8 mouse cellular contexts compared by ENCODE assay signal in the genomic region with DNA sequence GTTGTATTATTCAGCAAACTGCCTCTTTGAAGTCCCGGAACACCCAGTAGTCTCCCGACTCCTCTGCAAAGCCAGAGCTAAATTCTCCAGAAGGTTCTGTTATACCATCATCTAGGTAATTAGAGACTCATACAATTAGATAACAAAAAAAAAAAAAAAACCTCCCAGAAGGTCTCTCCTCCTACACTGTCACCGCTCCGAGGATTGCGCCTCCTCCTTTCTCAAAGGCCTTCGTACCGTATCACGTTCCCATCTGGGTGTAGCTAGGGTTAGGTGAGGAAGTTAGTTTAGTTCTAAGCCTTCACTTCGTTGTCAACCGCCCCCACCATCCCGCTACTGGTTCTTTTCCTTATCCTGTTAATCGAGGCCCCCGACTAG. TPM values are rescaled to one million over a fixed set of nuclear protein-coding genes. Genes with fewer than 3 reads are reported as not detected.
DNase-seq lines count a peak whose midpoint lies in the region; ATAC-seq and TF ChIP-seq lines count a peak whose summit lies in the region.

No protein-coding gene starts in this region.

- TF ChIP-seq POLR2A in cortical plate, adult 2 months (IDR thresholded peaks at IDR 0.05; ENCODE audit: extremely low read depth, insufficient read depth, low read length) = no peak

- DNase-seq in kidney, adult 8-10 months = no peak
- no peak for DNase-seq in thymus, postnatal 36 days
- DNase-seq in cerebellum, postnatal 10 days = no peak
- no peak for DNase-seq in spleen, adult 12 weeks (ENCODE audit: low spot score)

- H3K36me3 ChIP-seq in kidney, embryonic 15.5 days = peaks cover 40% of the 10 kb centered on the region
- peaks cover 14% of the 10 kb centered on the region for H3K36me3 ChIP-seq in midbrain, embryonic 16.5 days (ENCODE audit: control insufficient read depth, insufficient read depth, low read length)

- H3K4me3 ChIP-seq in kidney, embryonic 15.5 days (replicated peaks) = peak overlapping the region; percentile 79
- H3K4me3 ChIP-seq in cortical plate, adult 2 months (ENCODE audit: insufficient read depth, low read length) = peak overlapping the region; percentile 86
- peak overlapping the region; percentile 86 for H3K4me3 ChIP-seq in midbrain, embryonic 16.5 days (ENCODE audit: low read depth, low read length)

- ATAC-seq in kidney, embryonic 15.5 days (replicated peaks; ENCODE audit: low FRiP score) = peak; percentile 70
- peak; percentile 59 for ATAC-seq in inflammation-experienced regulatory T-cells, adult 6 months
- ATAC-seq in midbrain, embryonic 16.5 days = peak; percentile 66

- peak overlapping the region; percentile 99 for H3K27ac ChIP-seq in kidney, embryonic 15.5 days
- H3K27ac ChIP-seq in cortical plate, adult 2 months (ENCODE audit: insufficient read depth, low read length) = no peak overlapping the region
- H3K27ac ChIP-seq in midbrain, embryonic 16.5 days (ENCODE audit: low read length) = peak overlapping the region; percentile 98

- no peaks in the 10 kb centered on the region for H3K9me3 ChIP-seq in kidney, embryonic 15.5 days (replicated peaks)
- H3K9me3 ChIP-seq in midbrain, embryonic 16.5 days (replicated peaks; ENCODE audit: control insufficient read depth, low read length, poor library complexity, severe bottlenecking) = no peaks in the 10 kb centered on the region

- H3K4me1 ChIP-seq in kidney, embryonic 15.5 days = peaks cover 16% of the 10 kb centered on the region
- H3K4me1 ChIP-seq in cortical plate, adult 2 months (ENCODE audit: control insufficient read depth, insufficient read depth, low read length) = peaks cover 2% of the 10 kb centered on the region; the same call in 1 of the 2 replicates
- peaks cover 16% of the 10 kb centered on the region for H3K4me1 ChIP-seq in midbrain, embryonic 16.5 days (ENCODE audit: control insufficient read depth, insufficient read depth, low read length)

- peak overlapping the region; percentile 68 for H3K4me2 ChIP-seq in kidney, embryonic 15.5 days
- peak overlapping the region; percentile 86 for H3K4me2 ChIP-seq in midbrain, embryonic 16.5 days (ENCODE audit: low read length)

- WGBS in kidney, embryonic 15.5 days = 5% methylated on average over 13 of the region's 13 CpGs
- WGBS in midbrain, embryonic 16.5 days = 7% methylated on average over 13 of the region's 13 CpGs

- H3K27me3 ChIP-seq in kidney, embryonic 15.5 days = no peaks in the 10 kb centered on the region
- H3K27me3 ChIP-seq in midbrain, embryonic 16.5 days (ENCODE audit: control insufficient read depth, insufficient read depth, low read depth, low read length) = no peaks in the 10 kb centered on the region

- peak overlapping the region; percentile 40 for H3K9ac ChIP-seq in kidney, embryonic 15.5 days
- peak overlapping the region; percentile 62 for H3K9ac ChIP-seq in midbrain, embryonic 16.5 days (ENCODE audit: low read depth, low read length)

- no peak for TF ChIP-seq CTCF in cortical plate, adult 2 months (IDR thresholded peaks at IDR 0.05; ENCODE audit: extremely low read depth, insufficient read depth, low read length)

RNA-seq across cellular contexts. Expression of a gene that starts 0.9 kb away (rescaled TPM):
- polyA plus RNA-seq in kidney, embryonic 15.5 days (2015; fragmentation: Nextera tagmentation; extraction: Ambion mirVana) = 55.2 and 57.1 TPM in 2 replicates
- polyA plus RNA-seq in cortical plate, adult 2 months (2012; rRNA removed) = 47.5 and 51.1 TPM in 2 replicates
- 10 to 100 TPM; 83.6 to 88.9 (median 84.8) TPM for polyA plus RNA-seq in inflammation-experienced regulatory T-cells, adult 6 months (2017; shearing (Covaris generic))
- 31.4 and 32.9 TPM in 2 replicates for polyA plus RNA-seq in midbrain, embryonic 16.5 days (2015; fragmentation: Nextera tagmentation; extraction: Ambion mirVana)

RNA-seq across cellular contexts. Expression of a gene that starts 10.5 kb away (rescaled TPM):
- 19.0 and 19.4 TPM in 2 replicates for polyA plus RNA-seq in kidney, embryonic 15.5 days (2015; fragmentation: Nextera tagmentation; extraction: Ambion mirVana)
- 33.7 and 35.8 TPM in 2 replicates for polyA plus RNA-seq in cortical plate, adult 2 months (2012; rRNA removed)
- 10 to 100 TPM in 2 of 3 experiments, 1 to 10 TPM in 1; 9.7 to 19.8 (median 17.5) TPM for polyA plus RNA-seq in inflammation-experienced regulatory T-cells, adult 6 months (2017; shearing (Covaris generic))
- polyA plus RNA-seq in midbrain, embryonic 16.5 days (2015; fragmentation: Nextera tagmentation; extraction: Ambion mirVana) = 17.5 and 22.5 TPM in 2 replicates

RNA-seq across cellular contexts. Expression of a gene that starts 35.4 kb away (rescaled TPM):
- polyA plus RNA-seq in kidney, embryonic 15.5 days (2015; fragmentation: Nextera tagmentation; extraction: Ambion mirVana) = 0.38 TPM in 1 of 2 replicates, not detected in the other
- polyA plus RNA-seq in cortical plate, adult 2 months (2012; rRNA removed) = 0.71 and 1.1 TPM in 2 replicates
- polyA plus RNA-seq in inflammation-experienced regulatory T-cells, adult 6 months (2017; shearing (Covaris generic)) = 1 to 10 TPM in 2 of 3 experiments, not detected in 1; 1.4 to 1.6 TPM
- polyA plus RNA-seq in midbrain, embryonic 16.5 days (2015; fragmentation: Nextera tagmentation; extraction: Ambion mirVana) = not detected in 2 replicates

RNA-seq across cellular contexts. Expression of a gene that starts 50.0 kb away (rescaled TPM):
- not detected in 2 replicates for polyA plus RNA-seq in kidney, embryonic 15.5 days (2015; fragmentation: Nextera tagmentation; extraction: Ambion mirVana)
- polyA plus RNA-seq in cortical plate, adult 2 months (2012; rRNA removed) = not detected in 2 replicates
- not detected for polyA plus RNA-seq in inflammation-experienced regulatory T-cells, adult 6 months (2017; shearing (Covaris generic))
- not detected in 2 replicates for polyA plus RNA-seq in midbrain, embryonic 16.5 days (2015; fragmentation: Nextera tagmentation; extraction: Ambion mirVana)
